Mouse (Mus musculus) cerebellum, adult 11 months (tissue): ENCODE data around the gene Fosl1.

Experiments
- DNase-seq: peaks from one replicate; pipeline ENCODE4 v3.0.0; 2022

Gene Fosl1

DNA sequence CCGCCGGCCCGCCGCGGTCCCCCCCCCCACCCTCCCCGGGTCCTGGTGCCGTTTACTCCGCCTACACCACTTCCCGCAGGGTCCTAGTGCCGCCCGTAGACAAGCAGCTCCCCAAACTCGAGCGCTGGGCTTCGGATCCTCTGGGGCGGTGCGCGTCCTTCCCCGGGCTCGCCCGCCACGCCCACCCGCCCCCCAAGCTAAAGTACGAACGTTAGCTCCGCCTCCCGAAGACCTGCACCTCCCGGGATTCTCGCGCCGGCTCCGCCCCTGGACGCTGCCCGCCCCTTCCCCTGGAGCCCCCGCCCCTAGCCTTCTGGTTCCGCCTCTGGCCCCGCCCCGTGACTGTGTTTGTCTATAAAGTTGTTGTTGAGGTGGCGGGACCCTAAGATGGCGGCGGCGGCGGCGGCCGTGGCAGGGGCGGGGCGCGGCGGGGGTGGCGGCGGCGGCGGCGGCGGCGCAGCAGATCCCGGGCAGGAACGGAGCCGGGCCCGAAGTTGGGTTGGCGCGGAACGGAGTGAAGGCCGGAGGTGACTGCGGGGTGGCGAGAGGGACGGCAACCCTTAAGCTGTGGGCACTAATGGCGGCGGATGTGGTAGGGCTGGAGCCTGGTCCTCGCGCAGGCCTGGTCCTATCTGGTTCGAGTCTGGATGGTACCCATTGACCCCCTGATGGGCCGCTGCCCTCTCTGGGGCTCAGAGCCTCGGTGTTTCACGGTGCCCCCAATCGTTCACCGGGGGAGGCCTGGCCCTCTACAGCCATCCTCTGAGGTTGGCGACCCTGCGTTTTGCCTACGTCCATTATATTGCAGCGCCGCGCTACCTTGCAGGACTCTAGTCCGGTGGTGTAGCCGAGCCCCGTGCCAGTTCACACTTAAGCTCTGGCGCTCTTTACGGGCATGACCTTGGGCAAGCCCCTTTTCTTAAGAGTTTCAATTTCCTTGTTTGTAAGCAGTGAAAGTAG is 22.3 kb upstream of the Fosl1 start, which contains the start of the genes Drap1 and AI837181:
TSS of gene Drap1 (minus strand) at position 198 of the 960 bp plus-strand sequence.
TSS of gene AI837181 (plus strand) at position 363 of the 960 bp plus-strand sequence.
- peak; percentile 90 for DNase-seq

DNA sequence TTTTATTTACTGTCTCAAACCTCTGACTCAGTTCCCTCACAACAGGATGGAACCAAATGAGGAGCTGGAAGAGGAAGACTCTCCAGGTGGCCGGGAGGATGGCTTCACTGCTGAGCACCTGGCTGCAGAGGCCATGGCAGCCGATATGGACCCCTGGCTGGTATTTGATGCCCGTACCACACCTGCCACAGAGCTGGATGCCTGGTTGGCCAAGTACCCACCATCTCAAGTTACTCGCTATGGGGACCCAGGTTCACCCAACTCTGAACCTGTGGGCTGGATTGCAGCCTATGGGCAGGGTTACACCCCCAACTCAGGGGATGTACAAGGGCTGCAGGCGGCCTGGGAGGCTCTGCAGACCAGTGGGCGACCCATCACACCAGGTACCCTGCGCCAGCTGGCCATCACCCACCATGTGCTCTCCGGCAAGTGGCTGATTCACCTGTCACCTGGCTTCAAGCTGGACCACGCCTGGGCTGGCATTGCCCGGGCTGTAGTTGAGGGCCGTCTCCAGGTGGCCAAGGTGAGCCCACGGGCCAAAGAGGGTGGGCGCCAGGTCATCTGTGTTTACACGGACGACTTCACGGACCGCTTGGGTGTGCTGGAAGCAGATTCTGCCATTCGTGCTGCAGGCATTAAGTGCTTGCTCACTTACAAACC is 21.3 kb upstream of the Fosl1 start:
- peak; percentile 50 for DNase-seq

- no peak for DNase-seq
These were observed 20.6 kb upstream of the Fosl1 start for GRCm38 (mm10) chr19:5426640-5427290.

DNA sequence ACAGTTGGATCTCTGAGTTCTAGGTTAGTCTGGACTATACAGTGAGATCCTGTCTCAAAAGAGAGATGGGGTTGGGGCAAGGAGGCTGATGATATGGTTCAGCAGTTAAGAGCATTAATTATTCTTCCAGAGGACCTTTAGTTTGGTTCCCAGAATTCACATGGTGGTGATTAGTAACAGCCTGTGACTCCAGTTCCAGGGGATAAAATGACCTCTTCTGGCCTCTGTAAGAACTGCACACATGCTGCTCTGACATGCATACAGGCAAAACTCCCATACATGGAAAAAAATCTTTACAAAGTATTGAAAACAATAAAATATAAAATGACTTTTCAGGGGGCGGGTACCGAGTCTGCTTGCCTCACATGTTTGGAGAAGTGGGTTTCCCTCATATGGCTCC is 19.3 kb upstream of the Fosl1 start:
- no peak for DNase-seq

GRCm38 (mm10) chr19:5429219-5429618 is 18.1 kb upstream of the Fosl1 start:
- DNase-seq: no peak

- peak; percentile 61 for DNase-seq
These were observed 17.5 kb upstream of the Fosl1 start for GRCm38 (mm10) chr19:5429806-5430205.

GRCm38 (mm10) chr19:5430408-5430807 is 16.9 kb upstream of the Fosl1 start:
- DNase-seq: no peak

- no peak for DNase-seq
These were observed 15.4 kb upstream of the Fosl1 start for GRCm38 (mm10) chr19:5431911-5432464.

DNA sequence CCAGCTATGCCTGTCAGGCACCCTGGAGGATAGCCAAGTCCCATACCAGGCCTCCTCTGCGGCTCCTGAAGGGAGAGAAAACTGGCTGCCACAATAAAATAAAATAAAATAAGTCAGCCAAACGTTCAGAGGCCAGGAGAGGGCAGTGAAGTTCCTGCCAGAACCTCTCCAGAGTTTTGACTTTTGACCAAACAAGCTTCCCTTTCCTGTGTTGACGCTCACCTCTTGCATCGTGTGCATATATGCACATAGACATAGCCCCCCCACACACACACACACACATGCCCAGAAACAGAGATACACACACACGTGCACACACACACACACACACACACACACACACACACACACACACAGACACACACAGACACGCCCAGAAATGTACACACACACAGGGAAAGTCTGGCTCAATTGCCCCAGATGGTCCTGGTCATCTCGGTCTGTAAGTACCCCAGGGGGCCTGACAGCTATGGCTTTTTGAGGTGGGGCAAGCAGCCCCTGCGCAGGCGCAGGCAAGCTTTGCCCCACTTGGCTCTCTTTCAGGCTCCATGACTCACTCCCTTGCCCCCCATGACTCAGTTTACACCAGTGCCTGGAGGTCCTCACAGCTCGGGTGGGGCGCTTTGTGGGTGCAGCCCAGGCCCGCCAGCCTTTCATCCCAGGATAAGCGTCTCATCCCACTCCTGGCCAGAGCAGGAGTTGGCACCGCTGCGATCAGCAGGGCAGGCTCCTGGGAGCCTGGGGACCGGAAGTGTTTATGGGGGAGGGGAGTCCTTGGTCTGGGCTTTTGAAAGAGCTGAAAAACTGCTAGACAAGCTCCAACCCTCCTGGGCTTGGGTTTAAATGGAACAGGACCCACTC is 14.1 kb upstream of the Fosl1 start:
- peak; percentile 37 for DNase-seq

DNA sequence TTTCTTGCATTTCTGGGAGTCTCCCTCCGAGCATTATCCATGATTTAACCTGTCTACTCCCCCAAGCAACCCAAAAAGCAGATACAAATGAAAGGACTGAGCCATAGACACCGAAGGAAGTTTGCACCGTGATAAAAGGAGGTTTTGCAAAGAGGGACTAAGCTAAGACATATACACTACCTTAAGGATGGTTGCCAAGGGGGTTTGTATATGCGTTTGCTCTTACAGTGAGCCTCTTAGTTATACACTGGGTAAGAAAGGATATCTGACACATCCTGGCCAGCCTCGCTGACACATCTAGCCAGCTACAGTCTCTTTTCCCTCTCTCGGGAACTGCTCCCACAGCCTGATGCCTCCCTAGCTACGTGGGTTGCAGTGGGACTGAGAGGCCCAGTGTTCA is 13.4 kb upstream of the Fosl1 start:
- DNase-seq: no peak

GRCm38 (mm10) chr19:5444371-5444908 is 2.9 kb upstream of the Fosl1 start:
- no peak for DNase-seq

DNA sequence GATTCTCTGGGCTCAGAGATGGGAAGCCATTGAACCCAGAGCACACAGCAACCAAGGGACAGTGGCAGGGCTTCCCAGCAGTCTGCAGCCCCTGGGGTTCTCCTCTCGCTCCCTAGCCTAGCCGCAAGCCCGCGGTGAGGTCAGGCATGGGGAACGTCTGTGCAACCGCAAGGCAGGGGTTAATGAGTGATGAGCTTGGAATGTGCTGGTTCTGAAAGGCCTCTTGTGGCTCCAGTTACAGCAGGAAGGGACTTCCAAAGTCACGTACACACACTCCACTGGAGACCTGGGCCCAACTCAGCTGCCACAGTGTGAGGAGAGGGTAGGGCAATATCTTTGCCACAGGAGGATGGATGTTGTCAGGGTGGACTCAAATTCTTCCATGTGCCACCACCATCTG is 2.4 kb upstream of the Fosl1 start:
- no peak for DNase-seq

GRCm38 (mm10) chr19:5445747-5446146 is 1.6 kb upstream of the Fosl1 start:
- no peak for DNase-seq

GRCm38 (mm10) chr19:5448354-5449150 is 1.2 kb downstream of the Fosl1 start:
- no peak for DNase-seq

DNA sequence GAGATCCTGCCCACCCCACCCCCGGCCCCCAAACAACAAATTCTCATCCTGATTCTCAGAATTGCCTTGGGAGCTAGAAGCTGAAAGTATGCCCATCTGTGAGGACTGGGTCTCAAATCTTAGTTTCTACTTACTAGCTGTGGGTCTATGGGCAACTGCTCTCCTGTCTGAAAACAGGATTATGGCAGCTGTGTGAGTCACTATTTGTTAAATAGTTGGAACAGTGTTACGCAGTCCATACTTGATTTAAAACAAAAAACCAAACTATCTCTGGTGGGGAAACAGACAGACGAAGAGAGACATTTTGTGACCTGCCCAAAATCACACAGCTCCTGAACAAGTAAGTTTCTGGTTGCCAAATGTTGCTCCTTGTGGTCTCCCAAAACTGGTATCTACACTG is 2.3 kb downstream of the Fosl1 start:
- no peak for DNase-seq

DNA sequence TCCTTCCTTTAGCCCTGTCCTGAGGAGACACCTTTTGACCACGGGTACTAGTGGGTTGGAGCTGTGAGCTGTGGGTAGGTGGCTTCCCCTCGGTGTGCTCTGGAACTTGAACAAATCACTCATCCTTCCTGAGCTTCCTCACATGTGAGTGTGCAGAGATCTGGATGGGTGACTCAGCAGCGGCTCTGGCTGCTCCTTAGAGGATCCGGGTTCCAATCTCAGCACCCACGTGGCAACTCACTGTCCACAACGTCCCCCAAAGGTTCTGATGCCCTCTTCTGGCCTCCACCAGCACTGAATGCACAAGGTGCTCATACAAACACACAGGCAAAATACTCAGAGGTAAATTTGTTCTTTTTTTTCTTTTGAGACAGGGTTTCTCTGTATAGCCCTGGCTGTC is 4.4 kb downstream of the Fosl1 start:
- no peak for DNase-seq

DNA sequence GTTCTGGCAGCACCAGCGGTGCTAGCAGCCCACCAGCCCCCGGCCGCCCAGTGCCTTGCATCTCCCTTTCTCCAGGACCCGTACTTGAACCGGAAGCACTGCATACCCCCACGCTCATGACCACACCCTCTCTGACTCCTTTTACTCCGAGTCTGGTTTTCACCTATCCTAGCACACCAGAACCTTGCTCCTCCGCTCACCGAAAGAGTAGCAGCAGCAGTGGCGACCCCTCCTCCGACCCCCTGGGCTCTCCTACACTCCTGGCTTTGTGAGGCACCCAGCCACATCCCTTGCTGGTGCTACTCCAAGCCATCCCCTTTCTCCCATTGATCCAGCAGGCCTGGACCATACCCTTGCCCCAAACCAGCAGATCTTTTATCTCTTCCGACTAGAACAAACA is 7.7 kb downstream of the Fosl1 start:
- DNase-seq: no peak

- no peak for DNase-seq
These were observed 8.2 kb downstream of the Fosl1 start for GRCm38 (mm10) chr19:5455568-5455967.

DNA sequence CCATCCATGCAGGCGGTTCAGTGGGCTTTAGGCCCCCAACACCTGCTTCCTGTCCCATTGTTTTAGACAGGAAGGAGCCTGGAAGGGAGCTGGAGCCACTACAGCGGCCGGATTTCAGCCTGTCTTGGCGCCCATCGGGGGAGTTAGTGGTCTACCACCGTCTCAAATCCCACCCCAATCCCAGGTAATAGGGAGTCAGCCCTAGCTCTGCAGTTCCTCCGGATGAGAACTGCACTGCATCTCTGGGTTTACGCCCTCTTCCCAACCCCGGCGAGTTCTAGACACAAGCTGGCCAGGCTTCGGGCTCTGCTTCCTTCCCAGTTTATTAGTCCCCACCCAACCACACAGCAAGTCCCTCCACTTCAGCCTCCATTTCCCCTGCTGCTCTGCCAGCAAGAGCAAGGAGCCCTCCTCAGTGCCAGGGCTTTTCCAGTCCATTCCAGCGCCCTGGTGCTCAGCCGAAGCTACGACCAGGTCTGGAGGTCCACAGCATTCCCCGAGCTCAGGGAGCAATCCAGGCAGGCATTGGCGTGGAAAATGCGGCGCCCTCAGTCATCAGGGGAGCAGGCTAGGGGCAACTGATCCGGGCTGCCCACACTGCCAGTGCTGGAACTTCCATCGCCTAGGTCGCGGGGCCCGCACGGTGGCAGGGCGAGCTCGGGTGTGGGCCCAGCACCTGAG is 9.0 kb downstream of the Fosl1 start:
- DNase-seq: no peak
